ENCODE assay signal across 8 mouse cellular contexts in the genomic region with DNA sequence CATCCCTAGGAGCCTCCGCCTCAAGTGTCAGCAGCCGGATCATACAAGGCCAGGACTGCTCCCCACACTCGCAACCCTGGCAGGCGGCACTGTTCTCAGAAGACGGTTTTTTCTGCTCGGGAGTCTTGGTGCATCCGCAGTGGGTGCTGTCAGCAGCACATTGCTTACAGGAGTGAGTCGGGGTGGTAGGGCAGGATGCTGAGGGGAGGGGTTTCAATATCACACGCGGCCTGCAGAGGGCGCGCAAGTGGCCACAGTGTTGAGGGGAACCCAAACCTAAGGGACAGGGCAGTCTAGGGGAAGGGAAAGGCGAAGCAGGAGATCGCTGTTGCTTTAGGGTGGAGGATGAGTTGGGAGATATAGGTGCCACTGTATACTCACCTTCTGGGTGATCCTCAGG. TPM values are rescaled to one million over a fixed set of nuclear protein-coding genes. Genes with fewer than 3 reads are reported as not detected.
A peak's percentile ranks its signal among the peaks of the same experiment; 100 is the strongest.
DNase-seq lines count a peak whose midpoint lies in the region; ATAC-seq and TF ChIP-seq lines count a peak whose summit lies in the region.

No protein-coding gene starts in this region.

- no peak overlapping the region for H3K27ac ChIP-seq in brown adipose tissue, adult 24 weeks (replicated peaks; ENCODE audit: low read depth, low read length)
- no peak overlapping the region for H3K27ac ChIP-seq in hindbrain, embryonic 13.5 days
- H3K27ac ChIP-seq in midbrain, embryonic 10.5 days (replicated peaks): no peak overlapping the region
- no peak overlapping the region for H3K27ac ChIP-seq in stomach, postnatal 0 days (replicated peaks)

- no peaks in the 10 kb centered on the region for H3K4me1 ChIP-seq in brown adipose tissue, adult 24 weeks (ENCODE audit: control insufficient read depth, insufficient read depth, insufficient read length, low read length)
- H3K4me1 ChIP-seq in hindbrain, embryonic 13.5 days (replicated peaks): peaks cover 3% of the 10 kb centered on the region
- H3K4me1 ChIP-seq in midbrain, embryonic 10.5 days: peaks cover 26% of the 10 kb centered on the region
- no peaks in the 10 kb centered on the region for H3K4me1 ChIP-seq in stomach, postnatal 0 days (replicated peaks; ENCODE audit: control insufficient read depth, insufficient read depth)

- TF ChIP-seq CTCF in stomach, postnatal 0 days (IDR thresholded peaks at IDR 0.05; ENCODE audit: low read depth): peak; percentile 79

- H3K9me3 ChIP-seq in hindbrain, embryonic 13.5 days: no peaks in the 10 kb centered on the region
- H3K9me3 ChIP-seq in midbrain, embryonic 10.5 days (replicated peaks): no peaks in the 10 kb centered on the region
- no peaks in the 10 kb centered on the region for H3K9me3 ChIP-seq in stomach, postnatal 0 days (ENCODE audit: control insufficient read depth, low read length)

- DNase-seq in ovary, postnatal 14 days (ENCODE audit: low spot score): peak; percentile 41
- no peak for DNase-seq in ovary, postnatal 10 days (ENCODE audit: low spot score)
- DNase-seq in frontal cortex, postnatal 25 days (ENCODE audit: low spot score in 2 of 2): peak; percentile 11 to 30
- DNase-seq in layer of hippocampus, postnatal 36 days: peak; percentile 26 to 56
- peak; percentile 57 for DNase-seq in midbrain, embryonic 10.5 days (ENCODE audit: low spot score)
- peak; percentile 55 for DNase-seq in stomach, postnatal 0 days (ENCODE audit: low spot score)

- no peak for TF ChIP-seq EP300 in stomach, postnatal 0 days (optimal IDR thresholded peaks at IDR 0.05)

- H3K4me2 ChIP-seq in hindbrain, embryonic 13.5 days: peak overlapping the region; percentile 37; the same call in 1 of the 2 replicates
- no peak overlapping the region for H3K4me2 ChIP-seq in stomach, postnatal 0 days (replicated peaks; ENCODE audit: low read depth)

- H3K4me3 ChIP-seq in brown adipose tissue, adult 24 weeks (ENCODE audit: insufficient read depth, low read depth, low read length): peak overlapping the region; percentile 27; the same call in 1 of the 2 replicates
- H3K4me3 ChIP-seq in hindbrain, embryonic 13.5 days: 0 out of 2 replicates have a peak overlapping the region, but pooled peaks have one; percentile 15
- peak overlapping the region; percentile 39 for H3K4me3 ChIP-seq in midbrain, embryonic 10.5 days
- no peak overlapping the region for H3K4me3 ChIP-seq in stomach, postnatal 0 days (ENCODE audit: low read depth, low read length)

- no peaks in the 10 kb centered on the region for H3K36me3 ChIP-seq in hindbrain, embryonic 13.5 days
- H3K36me3 ChIP-seq in midbrain, embryonic 10.5 days: no peaks in the 10 kb centered on the region
- H3K36me3 ChIP-seq in stomach, postnatal 0 days (ENCODE audit: control insufficient read depth, insufficient read depth, low read length): no peaks in the 10 kb centered on the region

- peak; percentile 58; the same call in 1 of the 2 replicates for ATAC-seq in hindbrain, embryonic 13.5 days (ENCODE audit: low FRiP score)
- 0 out of 2 replicates have a peak, but pooled peaks have one; percentile 38 for ATAC-seq in stomach, postnatal 0 days (ENCODE audit: low FRiP score, low TSS enrichment)

- peaks cover 11% of the 10 kb centered on the region; the same call in 1 of the 2 replicates for H3K27me3 ChIP-seq in hindbrain, embryonic 13.5 days
- peaks cover 5% of the 10 kb centered on the region; the same call in 1 of the 2 replicates for H3K27me3 ChIP-seq in midbrain, embryonic 10.5 days (ENCODE audit: low read depth, poor library complexity, severe bottlenecking)
- no peaks in the 10 kb centered on the region for H3K27me3 ChIP-seq in stomach, postnatal 0 days (ENCODE audit: control insufficient read depth, insufficient read depth, low read length)

- H3K9ac ChIP-seq in hindbrain, embryonic 13.5 days: peak overlapping the region; percentile 55; the same call in 1 of the 2 replicates
- H3K9ac ChIP-seq in stomach, postnatal 0 days (ENCODE audit: low read length): no peak overlapping the region

- WGBS in hindbrain, embryonic 13.5 days: 16% methylated on average over 14 of the region's 14 CpGs
- WGBS in midbrain, embryonic 10.5 days: 8% methylated on average over 14 of the region's 14 CpGs
- WGBS in stomach, postnatal 0 days: 11% methylated on average over 14 of the region's 14 CpGs

RNA-seq across cellular contexts. Expression of gene Klk4, which starts 2.6 kb away (rescaled TPM):
- not detected in 2 replicates for polyA plus RNA-seq in brown adipose tissue, adult 24 weeks (2012; ENCODE audit: insufficient read depth, insufficient read length, missing spikeins)
- polyA plus RNA-seq in hindbrain, embryonic 13.5 days (2015; fragmentation: Nextera tagmentation; extraction: Ambion mirVana): 0.98 and 1.5 TPM in 2 replicates
- total RNA-seq in layer of hippocampus, postnatal 36 days (2021): not detected
- polyA plus RNA-seq in midbrain, embryonic 10.5 days (2016; fragmentation: Nextera tagmentation; extraction: Ambion mirVana): not detected in 2 replicates
- not detected in 2 replicates for polyA plus RNA-seq in stomach, postnatal 0 days (2015; fragmentation: Nextera tagmentation; extraction: Ambion mirVana)

RNA-seq across cellular contexts. Expression of gene Klk5, which starts 41.8 kb away (rescaled TPM):
- polyA plus RNA-seq in brown adipose tissue, adult 24 weeks (2012; ENCODE audit: insufficient read depth, insufficient read length, missing spikeins): not detected in 2 replicates
- not detected in 2 replicates for polyA plus RNA-seq in hindbrain, embryonic 13.5 days (2015; fragmentation: Nextera tagmentation; extraction: Ambion mirVana)
- not detected for total RNA-seq in layer of hippocampus, postnatal 36 days (2021)
- polyA plus RNA-seq in midbrain, embryonic 10.5 days (2016; fragmentation: Nextera tagmentation; extraction: Ambion mirVana): 0.17 TPM in 1 of 2 replicates, not detected in the other
- 74.9 and 79.6 TPM in 2 replicates for polyA plus RNA-seq in stomach, postnatal 0 days (2015; fragmentation: Nextera tagmentation; extraction: Ambion mirVana)

RNA-seq across cellular contexts. Expression of gene Klk15, which starts 50.0 kb away (rescaled TPM):
- polyA plus RNA-seq in brown adipose tissue, adult 24 weeks (2012; ENCODE audit: insufficient read depth, insufficient read length, missing spikeins): not detected in 2 replicates
- polyA plus RNA-seq in hindbrain, embryonic 13.5 days (2015; fragmentation: Nextera tagmentation; extraction: Ambion mirVana): not detected in 2 replicates
- not detected for total RNA-seq in layer of hippocampus, postnatal 36 days (2021)
- polyA plus RNA-seq in midbrain, embryonic 10.5 days (2016; fragmentation: Nextera tagmentation; extraction: Ambion mirVana): not detected in 2 replicates
- not detected in 2 replicates for polyA plus RNA-seq in stomach, postnatal 0 days (2015; fragmentation: Nextera tagmentation; extraction: Ambion mirVana)

RNA-seq across cellular contexts. Expression of gene Klk6, which starts 59.2 kb away (rescaled TPM):
- not detected in 2 replicates for polyA plus RNA-seq in brown adipose tissue, adult 24 weeks (2012; ENCODE audit: insufficient read depth, insufficient read length, missing spikeins)
- polyA plus RNA-seq in hindbrain, embryonic 13.5 days (2015; fragmentation: Nextera tagmentation; extraction: Ambion mirVana): not detected in 2 replicates
- total RNA-seq in layer of hippocampus, postnatal 36 days (2021): under 1 TPM in 1 of 2 experiments, not detected in 1; 0.87 TPM
- polyA plus RNA-seq in midbrain, embryonic 10.5 days (2016; fragmentation: Nextera tagmentation; extraction: Ambion mirVana): not detected in 2 replicates
- 11.3 and 23.9 TPM in 2 replicates for polyA plus RNA-seq in stomach, postnatal 0 days (2015; fragmentation: Nextera tagmentation; extraction: Ambion mirVana)

Comparison
In these comparisons a context has a peak if more than half of its experiments do, and no peak if none do; other contexts are left out.
1. RNA of gene Klk5, which starts 41.8 kb away (polyA plus RNA-seq): 74.9 to 79.6 TPM in stomach, postnatal 0 days; not detected in brown adipose tissue, adult 24 weeks, not detected in hindbrain, embryonic 13.5 days and 0.17 TPM in midbrain, embryonic 10.5 days; every median in the first group is over 10 times any median in the second.